Mouse (Mus musculus): ENCODE measurements around the gene Rab4a.
A peak's percentile ranks its signal among the peaks of the same experiment; 100 is the strongest.

The Rab4a gene

GRCm38 (mm10) chr8:123813173-123813891, 7.5 kb downstream of the Rab4a start:
- DNase-seq (ENCODE audit: low spot score), result peak; percentile 47

DNA sequence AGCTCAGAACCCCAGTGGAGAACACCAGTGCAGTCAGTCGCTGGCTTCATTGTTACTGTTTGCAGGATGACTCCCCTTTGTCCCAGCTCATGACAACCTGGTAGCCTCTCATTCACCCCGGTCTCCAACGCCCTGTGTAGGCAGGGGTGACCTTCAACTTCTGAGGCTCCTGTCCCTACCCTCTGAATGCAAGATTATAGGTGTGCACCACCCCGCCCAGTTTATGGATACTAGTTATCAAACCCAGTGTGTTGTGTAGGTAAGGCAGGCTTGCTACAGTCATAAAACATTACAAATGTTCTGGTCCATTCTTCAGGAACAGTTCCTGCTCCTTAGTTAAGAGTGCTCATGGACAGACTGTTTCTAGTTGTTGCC, 8.1 kb downstream of the Rab4a start:
- DNase-seq (ENCODE audit: low spot score), result peak; percentile 52

- no peak for DNase-seq (ENCODE audit: low spot score)
Measured at GRCm38 (mm10) chr8:123815325-123815724, 9.5 kb downstream of the Rab4a start.

DNA sequence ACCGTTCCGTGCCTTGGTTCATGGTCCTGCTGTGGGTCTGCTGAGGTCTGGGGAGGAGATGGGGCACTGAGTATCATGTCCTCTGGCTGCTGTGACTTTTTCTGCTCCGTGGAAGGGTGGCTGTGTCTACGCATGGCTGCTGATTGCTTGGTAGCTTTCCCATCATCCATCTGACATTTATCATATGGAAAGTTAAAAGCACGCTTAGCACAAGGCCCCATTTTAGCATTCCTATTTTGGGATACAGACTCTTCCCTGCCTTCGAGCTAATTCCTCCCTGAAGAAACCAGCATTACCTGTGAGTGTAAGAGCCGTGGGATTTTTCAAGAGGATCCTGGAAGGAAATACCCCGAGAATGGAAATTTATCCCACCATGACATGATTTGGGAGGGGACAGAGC, 11.2 kb downstream of the Rab4a start:
- DNase-seq (ENCODE audit: low spot score), result no peak

- no peak for DNase-seq (ENCODE audit: low spot score)
Measured at GRCm38 (mm10) chr8:123817747-123818146, 12.0 kb downstream of the Rab4a start.

GRCm38 (mm10) chr8:123819683-123820610, 14.2 kb downstream of the Rab4a start:
- DNase-seq (ENCODE audit: low spot score), result no peak

DNA sequence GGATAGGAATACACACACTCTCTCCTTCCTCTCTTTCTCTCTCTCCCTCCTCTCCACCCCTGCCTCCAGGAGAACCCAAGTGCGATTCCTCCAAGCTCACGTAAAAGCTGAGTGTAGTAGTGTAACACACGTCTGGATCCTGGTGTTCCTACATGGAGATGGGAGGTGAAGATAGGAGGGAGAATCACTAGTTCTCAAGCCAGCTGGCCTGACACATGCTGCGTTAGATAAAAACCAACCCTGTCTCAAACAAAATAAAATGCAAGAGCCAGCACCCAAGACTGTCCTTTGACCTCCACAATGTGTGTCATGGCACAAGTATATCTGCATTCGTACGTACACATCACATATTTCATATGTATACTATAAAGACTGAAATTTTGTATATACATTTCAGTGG, 15.0 kb downstream of the Rab4a start:
- DNase-seq (ENCODE audit: low spot score), result no peak

DNA sequence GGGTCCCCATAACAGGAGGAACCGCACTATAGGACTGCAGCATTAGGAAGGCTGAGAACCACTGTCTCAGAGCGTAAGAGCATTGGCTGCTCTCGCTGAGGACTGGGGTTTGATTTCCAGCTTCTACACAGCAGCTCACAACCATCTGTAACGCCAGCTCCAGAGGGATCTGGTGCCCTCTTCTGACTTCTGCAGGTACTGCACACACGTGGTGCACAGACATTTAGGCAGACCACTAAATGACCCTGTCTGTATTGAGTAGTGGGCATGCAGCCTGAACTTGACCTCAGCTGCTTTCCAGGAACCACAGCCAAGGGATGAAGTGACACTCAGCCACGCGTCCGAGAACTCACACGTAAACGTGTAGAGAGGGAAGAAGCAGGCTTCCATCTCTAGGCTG, 17.3 kb downstream of the Rab4a start:
- DNase-seq (ENCODE audit: low spot score), result no peak

DNA sequence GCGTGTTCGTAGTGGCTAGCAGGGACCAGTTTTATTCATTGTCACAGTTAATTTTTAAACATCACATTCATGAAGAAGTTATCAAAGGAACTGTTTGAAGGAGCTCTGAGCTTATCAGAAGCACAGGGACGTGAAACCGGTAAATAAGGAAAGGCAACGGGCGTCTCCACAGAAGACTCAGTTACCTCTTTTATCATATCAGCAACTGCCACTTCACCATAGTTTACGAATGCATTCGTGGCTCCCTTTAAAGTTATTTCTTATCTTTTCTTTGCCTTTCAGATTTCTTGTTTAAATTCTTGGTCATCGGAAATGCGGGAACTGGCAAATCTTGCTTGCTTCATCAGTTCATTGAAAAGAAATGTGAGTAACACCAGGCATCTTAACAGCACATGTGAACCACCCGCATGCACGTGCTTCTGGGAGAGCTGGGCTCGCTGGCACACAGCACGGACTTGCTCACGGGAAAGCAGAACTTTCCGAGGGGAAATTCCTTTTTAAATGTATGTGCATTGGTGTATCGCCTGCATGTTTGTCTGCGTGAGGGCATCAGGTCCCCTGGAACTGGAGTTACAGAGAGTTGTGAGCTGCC, 17.8 kb downstream of the Rab4a start:
- no peak for DNase-seq (ENCODE audit: low spot score)

DNA sequence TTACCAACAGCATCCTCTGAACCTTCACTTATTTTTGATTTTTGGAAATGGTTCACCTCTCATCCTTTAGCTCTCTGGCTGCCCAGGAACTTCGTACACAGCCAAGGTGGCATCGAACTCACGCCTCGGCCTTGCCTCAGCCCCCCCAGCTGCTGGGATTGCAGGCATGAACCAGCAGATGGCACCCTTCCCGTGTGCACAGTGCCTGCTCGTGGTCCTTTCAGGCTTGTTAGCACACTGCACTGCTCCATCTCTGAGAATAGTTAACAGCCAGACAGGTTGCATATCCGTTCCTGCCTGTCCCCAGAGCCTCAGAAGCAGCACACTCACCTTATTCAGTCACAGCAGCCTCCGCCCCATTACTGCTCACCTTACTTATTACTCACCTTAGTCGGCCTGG, 20.2 kb downstream of the Rab4a start:
- DNase-seq (ENCODE audit: low spot score), result no peak

- DNase-seq (ENCODE audit: low spot score), result no peak
Measured at GRCm38 (mm10) chr8:123826758-123827157, 21.0 kb downstream of the Rab4a start.

- DNase-seq (ENCODE audit: low spot score), result no peak
Measured at GRCm38 (mm10) chr8:123827523-123827922, 21.7 kb downstream of the Rab4a start.

GRCm38 (mm10) chr8:123832757-123833156, 27.0 kb downstream of the Rab4a start:
- DNase-seq (ENCODE audit: low spot score), result no peak

DNA sequence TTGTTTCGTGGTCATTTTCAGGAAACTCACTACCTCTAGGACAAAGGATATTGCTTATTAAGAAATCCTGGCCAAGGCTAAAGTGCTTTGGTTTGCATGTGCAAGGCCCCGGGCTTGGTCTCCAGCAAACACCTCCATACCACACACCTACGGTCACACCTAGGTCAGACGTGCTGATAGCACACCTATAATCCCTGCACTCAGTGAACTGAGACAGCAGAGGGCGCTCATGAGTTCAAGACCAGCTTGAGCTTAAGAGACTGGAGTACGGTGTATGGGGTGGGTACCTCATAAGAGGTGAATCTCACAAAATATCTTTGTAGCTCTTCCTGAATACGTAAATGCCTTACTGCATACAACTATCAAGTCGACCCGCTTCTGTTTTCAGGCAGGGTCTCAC, 29.7 kb downstream of the Rab4a start:
- DNase-seq (ENCODE audit: low spot score), result peak; percentile 15

- no peak for DNase-seq (ENCODE audit: low spot score)
Measured at GRCm38 (mm10) chr8:123836354-123836753, 30.6 kb downstream of the Rab4a start.

- no peak for DNase-seq (ENCODE audit: low spot score)
Measured at GRCm38 (mm10) chr8:123838496-123838895, 32.7 kb downstream of the Rab4a start.

DNA sequence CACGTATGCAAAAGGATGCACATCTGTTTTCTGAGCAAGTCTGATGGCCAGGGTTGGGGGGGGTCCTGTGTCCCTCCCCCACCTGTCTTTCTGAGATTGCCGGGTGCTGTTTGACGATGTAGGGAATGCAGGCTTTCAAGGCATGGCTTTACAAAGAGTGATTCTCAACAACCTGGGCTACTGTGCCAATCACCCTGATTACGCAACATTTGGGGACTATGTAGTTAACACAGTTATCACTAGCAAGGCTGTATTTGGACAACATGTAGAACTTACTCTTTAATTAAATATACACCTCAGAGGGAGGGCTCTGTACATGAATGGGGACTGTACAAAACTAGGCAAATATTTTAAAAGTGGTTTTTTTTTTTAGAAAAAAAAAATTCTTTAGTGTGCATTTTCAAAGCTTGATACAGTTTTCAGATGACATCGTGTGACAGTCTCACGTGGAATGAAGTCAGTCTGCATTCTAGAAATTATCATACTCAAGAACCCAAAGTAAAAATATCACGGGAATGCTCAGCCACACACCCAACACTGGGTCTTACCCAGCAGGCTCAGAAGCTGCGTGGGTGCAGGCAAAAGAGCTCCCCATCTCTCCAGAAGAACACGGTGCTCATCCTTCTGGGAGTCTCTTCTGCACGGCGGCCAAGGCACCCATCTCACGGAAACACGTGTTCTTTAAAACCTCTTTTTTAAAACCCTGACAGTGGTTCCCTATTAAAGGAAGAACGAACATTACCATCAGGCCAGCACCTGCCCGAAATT, 35.0 kb downstream of the Rab4a start:
- no peak for DNase-seq (ENCODE audit: low spot score)

GRCm38 (mm10) chr8:123842086-123842485, 36.3 kb downstream of the Rab4a start:
- DNase-seq (ENCODE audit: low spot score), result no peak

DNA sequence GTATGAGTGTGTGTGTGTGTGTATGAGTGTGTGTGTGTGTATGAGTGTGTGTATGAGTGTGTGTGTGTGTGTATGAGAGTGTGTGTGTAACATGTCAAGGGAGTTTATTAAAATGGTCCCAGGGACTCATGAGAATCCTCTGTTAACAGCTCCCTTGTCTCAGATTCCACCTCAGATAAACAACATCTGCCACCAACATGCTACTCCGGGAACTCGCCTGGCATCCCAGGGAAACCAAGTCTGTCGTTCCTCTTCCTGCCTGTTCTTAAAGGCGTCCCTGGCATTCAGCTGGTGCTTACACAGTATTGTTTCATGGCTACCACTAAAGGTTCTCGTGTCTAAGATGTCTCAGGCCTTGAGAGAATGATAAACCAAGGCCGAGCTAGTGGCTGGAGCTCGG, 38.6 kb downstream of the Rab4a start:
- DNase-seq (ENCODE audit: low spot score), result no peak

DNA sequence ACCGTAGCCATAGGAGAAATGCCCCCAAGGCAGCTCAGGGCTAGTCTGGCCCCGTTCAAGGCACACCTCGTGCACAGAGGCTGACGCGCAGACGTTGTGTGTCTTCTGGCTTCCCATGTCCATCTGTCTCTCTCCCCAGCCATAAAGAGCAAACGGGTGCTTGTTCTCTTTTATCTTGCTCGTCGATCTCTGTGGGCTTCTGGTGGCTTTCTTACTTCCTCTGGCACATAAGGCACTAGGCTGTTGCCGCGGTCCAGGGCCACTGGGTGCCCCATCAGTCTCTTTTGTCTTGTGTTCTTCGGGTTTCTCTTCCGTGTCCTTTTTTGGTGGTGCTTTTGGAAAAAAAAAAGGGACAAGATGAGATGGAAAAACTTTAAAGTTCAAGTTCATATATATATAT, 39.3 kb downstream of the Rab4a start:
- DNase-seq (ENCODE audit: low spot score), result no peak

DNA sequence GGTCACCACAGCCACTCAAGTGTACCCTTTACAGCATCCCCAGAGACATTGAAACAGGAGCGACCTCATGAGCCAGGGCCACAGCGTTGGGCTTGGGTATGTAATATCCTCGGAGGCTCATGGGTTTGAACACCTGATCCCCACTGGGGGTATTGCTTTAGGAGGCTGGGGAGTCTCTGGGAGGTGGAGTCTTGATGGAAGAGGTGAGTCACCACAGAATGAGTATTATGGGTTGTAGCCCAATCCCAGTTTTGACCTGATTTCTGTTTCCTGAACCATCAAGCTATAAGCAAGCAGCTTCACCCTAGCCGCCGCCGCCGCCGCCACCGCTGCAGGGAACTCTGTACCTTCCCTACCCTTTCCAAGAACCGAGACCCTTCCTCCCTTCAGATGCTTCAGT, 40.2 kb downstream of the Rab4a start:
- DNase-seq (ENCODE audit: low spot score), result no peak

- no peak for DNase-seq (ENCODE audit: low spot score)
Measured at GRCm38 (mm10) chr8:123846509-123846908, 40.7 kb downstream of the Rab4a start.
